Comparison of ENCODE assay signal across 24 mouse cellular contexts in the genomic region with DNA sequence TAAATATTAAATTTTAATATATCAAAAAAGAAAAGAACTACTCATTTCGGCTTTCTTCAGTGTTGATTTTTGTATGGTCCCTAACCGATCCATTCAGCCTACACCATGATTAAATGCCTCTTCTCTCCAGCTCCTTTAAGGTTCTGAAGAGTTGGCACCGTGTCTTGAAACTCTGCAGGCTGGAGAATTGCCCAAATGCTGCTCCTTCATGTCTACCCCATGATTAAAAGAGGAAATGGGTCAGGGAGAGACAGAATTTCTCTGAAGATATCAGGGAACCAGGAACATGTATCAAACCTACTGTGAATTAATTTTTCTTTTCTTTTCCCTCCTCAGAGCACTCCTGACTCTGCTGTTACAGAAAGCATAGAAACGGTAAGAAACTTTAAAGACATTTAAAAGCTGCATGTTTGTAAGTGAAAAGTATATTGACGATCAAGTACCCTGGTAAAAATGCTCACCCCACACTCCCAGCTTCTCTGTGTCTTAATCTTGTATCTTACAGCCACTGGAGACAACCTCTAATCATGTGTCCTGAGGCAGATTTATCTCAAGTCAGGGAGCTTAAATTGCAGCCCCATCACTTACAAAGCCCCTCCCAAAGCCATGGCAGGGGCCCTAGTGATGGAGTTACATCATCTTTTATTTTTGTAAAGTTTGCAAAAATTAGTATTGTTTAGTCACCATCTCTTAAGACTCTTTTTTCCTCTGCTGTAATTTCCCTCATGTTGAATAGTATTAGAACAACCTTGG. TPM values are rescaled to one million over a fixed set of nuclear protein-coding genes. Genes with fewer than 3 reads are reported as not detected.
DNase-seq lines count a peak whose midpoint lies in the region; TF ChIP-seq lines count a peak whose summit lies in the region.
"Had no signal": no experiment of that assay in that cellular context is flagged by ENCODE, and none has a peak within 500 bp of the region (broad histone marks: within the 10 kb centered on the region; RNA-seq: fewer than 3 reads in every experiment).

No protein-coding gene starts in this region.

- TF ChIP-seq RAD21 in MEL (IDR thresholded peaks at IDR 0.05; ENCODE audit: low read depth, low read length): no peak

- H3K4me3 ChIP-seq in MEL (ENCODE audit: control insufficient read depth in 1 of 2, insufficient read depth in 1 of 2, low read depth in 2 of 2, low read length in 2 of 2) (no peak overlapping the region), myocyte (no peak overlapping the region)
- H3K4me3 ChIP-seq: embryonic facial prominence, embryonic 10.5 days; forebrain, embryonic 13.5 days; heart, embryonic 13.5 days; hindbrain, embryonic 15.5 days had no signal

- H3K27me3 ChIP-seq in MEL (ENCODE audit: control insufficient read depth in 1 of 2, insufficient read depth in 2 of 2, low read length in 2 of 2): no peaks in the 10 kb centered on the region
- peaks cover 14% of the 10 kb centered on the region for H3K27me3 ChIP-seq in myocyte (ENCODE audit: control insufficient read depth, insufficient read depth, insufficient read length)
- H3K27me3 ChIP-seq: forebrain, embryonic 13.5 days; heart, embryonic 13.5 days; hindbrain, embryonic 15.5 days had no signal

- peak overlapping the region; percentile 68 for H3K27ac ChIP-seq in MEL (ENCODE audit: control insufficient read depth, low read depth, low read length)
- H3K27ac ChIP-seq: embryonic facial prominence, embryonic 10.5 days; forebrain, embryonic 13.5 days; heart, embryonic 13.5 days; hindbrain, embryonic 15.5 days had no signal

- H3K79me2 ChIP-seq in MEL (ENCODE audit: control insufficient read depth, insufficient read depth, low read length, poor library complexity) (no peaks in the 10 kb centered on the region), myocyte (ENCODE audit: control insufficient read depth, insufficient read depth) (no peaks in the 10 kb centered on the region)

- peak overlapping the region; percentile 28 for H3K9ac ChIP-seq in MEL (ENCODE audit: control insufficient read depth, low read depth, low read length, poor library complexity, severe bottlenecking)
- H3K9ac ChIP-seq: forebrain, embryonic 13.5 days; forebrain, postnatal 0 days; heart, embryonic 13.5 days; hindbrain, embryonic 15.5 days had no signal

- no peaks in the 10 kb centered on the region for H3K9me3 ChIP-seq in MEL (replicated peaks; ENCODE audit: insufficient read depth, low read length)
- H3K9me3 ChIP-seq: embryonic facial prominence, embryonic 10.5 days; forebrain, embryonic 13.5 days; G1E; heart, embryonic 13.5 days; hindbrain, embryonic 15.5 days had no signal

- H3K4me2 ChIP-seq in myocyte (ENCODE audit: low read depth): peak overlapping the region; percentile 12
- H3K4me2 ChIP-seq: forebrain, embryonic 13.5 days; heart, embryonic 13.5 days; hindbrain, embryonic 15.5 days had no signal

- peaks cover 0 to 24% of the 10 kb centered on the region in 2 experiments; a peak in 2 of 4 replicates for H3K36me3 ChIP-seq in MEL (ENCODE audit: control insufficient read depth in 1 of 2, insufficient read depth in 2 of 2, low read length in 2 of 2)
- H3K36me3 ChIP-seq in myocyte (ENCODE audit: control insufficient read depth, insufficient read depth): no peaks in the 10 kb centered on the region
- H3K36me3 ChIP-seq: embryonic facial prominence, embryonic 10.5 days; G1E; heart, embryonic 13.5 days; hindbrain, embryonic 15.5 days had no signal

- DNase-seq in adrenal gland, adult (ENCODE audit: inconsistent age in 2 of 2, low spot score in 1 of 2): peak; percentile 43 to 73
- no peak for DNase-seq in adrenal gland, adult 18-20 months (ENCODE audit: low spot score in 2 of 2)
- peak; percentile 46 to 54 for DNase-seq in cerebellum, postnatal 10 days
- DNase-seq in cerebellum, adult 18-20 months: no peak
- peak; percentile 81 for DNase-seq in MEL (ENCODE audit: low read depth, low spot score)
- DNase-seq in right cerebral cortex, postnatal 36 days (ENCODE audit: low spot score in 2 of 2): no peak
- DNase-seq: B cell, adult 2 months; cerebellum, adult 9-10 months; forebrain, postnatal 0 days; gastrocnemius, postnatal 14 days; heart, postnatal 36 days; kidney, adult 2 months had no signal

- TF ChIP-seq POLR2A in MEL (IDR thresholded peaks at IDR 0.05; ENCODE audit: control insufficient read depth in 1 of 2, insufficient read depth in 1 of 2, low read depth in 1 of 2, low read length in 2 of 2, poor library complexity in 1 of 2): no peak
- no peak for TF ChIP-seq POLR2A in myocyte (IDR thresholded peaks at IDR 0.05; ENCODE audit: insufficient read length, low read depth)

- H3ac ChIP-seq in myocyte (ENCODE audit: control insufficient read depth, insufficient read length): no peak overlapping the region

- H3K4me1 ChIP-seq in MEL (ENCODE audit: control insufficient read depth in 1 of 2, insufficient read depth in 2 of 2, low read length in 2 of 2): peaks cover 11 to 23% of the 10 kb centered on the region in 2 experiments
- H3K4me1 ChIP-seq: forebrain, embryonic 13.5 days; hindbrain, embryonic 15.5 days had no signal

- no peak for TF ChIP-seq CTCF in MEL (IDR thresholded peaks at IDR 0.05 in 2 of 3, conservative IDR thresholded peaks at IDR 0.05 in 1 of 3; ENCODE audit: control insufficient read depth in 1 of 3, insufficient read depth in 1 of 3, low read depth in 2 of 3, low read length in 3 of 3, poor library complexity in 1 of 3, severe bottlenecking in 1 of 3)

- TF ChIP-seq EP300 in MEL (IDR thresholded peaks at IDR 0.05; ENCODE audit: low read depth in 1 of 2, low read length in 2 of 2): peak in 1 of 2 experiments; percentile 61; a peak in 3 of 4 replicates

TF ChIP-seq in MEL, 35 proteins besides CTCF, POLR2A, EP300 and RAD21 (continues in another document):
- peak; percentile 58 for TF ChIP-seq ETS1 (IDR thresholded peaks at IDR 0.05; ENCODE audit: low read depth, low read length)
- no peak for TF ChIP-seq GABPA (IDR thresholded peaks at IDR 0.05; ENCODE audit: low read depth, low read length)
- no peak for TF ChIP-seq RCOR1 (IDR thresholded peaks at IDR 0.05; ENCODE audit: low read depth, low read length)
- no peak for TF ChIP-seq UBTF (IDR thresholded peaks at IDR 0.05; ENCODE audit: borderline replicate concordance, insufficient read depth, low read depth, low read length)
- no peak for TF ChIP-seq SMC3 (IDR thresholded peaks at IDR 0.05; ENCODE audit: low read depth, low read length)
- TF ChIP-seq ZC3H11A (IDR thresholded peaks at IDR 0.05; ENCODE audit: low read depth, low read length): no peak
- no peak for TF ChIP-seq CHD1 (IDR thresholded peaks at IDR 0.05; ENCODE audit: low read depth, low read length)
- no peak for TF ChIP-seq KAT2A (conservative IDR thresholded peaks at IDR 0.05; ENCODE audit: low read depth, low read length)
- TF ChIP-seq E2F4 (IDR thresholded peaks at IDR 0.05; ENCODE audit: borderline replicate concordance, low read depth, low read length): no peak
- TF ChIP-seq ZKSCAN1 (IDR thresholded peaks at IDR 0.05; ENCODE audit: low read depth, low read length): no peak
- no peak for TF ChIP-seq USF2 (IDR thresholded peaks at IDR 0.05; ENCODE audit: borderline replicate concordance in 1 of 2, insufficient read depth in 1 of 2, low read depth in 1 of 2, low read length in 2 of 2)

TF ChIP-seq in myocyte, 11 proteins besides CTCF, POLR2A, EP300 and RAD21:
- TF ChIP-seq CEBPB (IDR thresholded peaks at IDR 0.05; ENCODE audit: insufficient read depth, poor library complexity, severe bottlenecking) (no peak), MYOG (IDR thresholded peaks at IDR 0.05; ENCODE audit: control insufficient read depth in 1 of 3, insufficient read depth in 1 of 3, insufficient read length in 2 of 3, low read depth in 2 of 3) (no peak), E2F4 (IDR thresholded peaks at IDR 0.05; ENCODE audit: insufficient read depth) (no peak), TCF12 (IDR thresholded peaks at IDR 0.05; ENCODE audit: insufficient read depth, poor library complexity, severe bottlenecking) (no peak), POLR2AphosphoS2 (IDR thresholded peaks at IDR 0.05; ENCODE audit: insufficient read length, low read depth) (no peak), MAX (IDR thresholded peaks at IDR 0.05; ENCODE audit: low read depth) (no peak), REST (IDR thresholded peaks at IDR 0.05; ENCODE audit: insufficient read depth, insufficient read length) (no peak), USF1 (IDR thresholded peaks at IDR 0.05; ENCODE audit: low read depth) (no peak), MYOD1 (IDR thresholded peaks at IDR 0.05; ENCODE audit: control insufficient read depth in 1 of 3, insufficient read length in 2 of 3, low read depth in 2 of 3) (no peak), TCF3 (IDR thresholded peaks at IDR 0.05; ENCODE audit: insufficient read length, low read depth) (no peak)

RNA-seq across cellular contexts. Expression of a gene that starts 18.3 kb away (rescaled TPM):
- total RNA-seq in adrenal gland, adult 18-20 months (2021): 1 to 10 TPM; 1.8 to 2.5 TPM
- total RNA-seq in MEL (2012; rRNA removed): 0.16 and 0.23 TPM in 2 replicates
- polyA plus RNA-seq in MEL (2012; ENCODE audit: insufficient read depth in 1 of 2, insufficient read length in 2 of 2, low read depth in 1 of 2, low replicate concordance in 2 of 2, missing spikeins in 1 of 2) (under 1 TPM in 1 of 2 experiments, not detected in 1; 0.40 TPM), myocyte (2012; fragmentation: generic; extraction: Trizol) (0.10 TPM)
- total RNA-seq: gastrocnemius, postnatal 14 days; granulocyte monocyte progenitor cell, adult 5-6 weeks had no signal
- polyA plus RNA-seq: heart, postnatal 0 days had no signal

RNA-seq across cellular contexts. Expression of a gene that starts 18.4 kb away (rescaled TPM):
- total RNA-seq in adrenal gland, adult 18-20 months (2021): 10 to 100 TPM; 55.5 to 61.1 TPM
- 3.4 and 3.9 TPM in 2 replicates for total RNA-seq in MEL (2012; rRNA removed)
- polyA plus RNA-seq in MEL (2012; ENCODE audit: insufficient read depth in 1 of 2, insufficient read length in 2 of 2, low read depth in 1 of 2, low replicate concordance in 2 of 2, missing spikeins in 1 of 2) (1 to 10 TPM in 1 of 2 experiments, not detected in 1; 8.7 TPM), myocyte (2012; fragmentation: generic; extraction: Trizol) (5.9 TPM)

RNA-seq across cellular contexts. Expression of a gene that starts 28.6 kb away (rescaled TPM):
- total RNA-seq in adrenal gland, adult 18-20 months (2021): 1,000 to 10,000 TPM in 1 of 2 experiments, 100 to 1,000 TPM in 1; 490 to 1,137 TPM
- 0.10 and 0.19 TPM in 2 replicates for total RNA-seq in MEL (2012; rRNA removed)
- polyA plus RNA-seq in MEL (2012; ENCODE audit: insufficient read depth in 1 of 2, insufficient read length in 2 of 2, low read depth in 1 of 2, low replicate concordance in 2 of 2, missing spikeins in 1 of 2) (under 1 TPM in 1 of 2 experiments, not detected in 1; 0.08 TPM), myocyte (2012; fragmentation: generic; extraction: Trizol) (not detected)
- total RNA-seq: forebrain, postnatal 0 days; granulocyte monocyte progenitor cell, adult 5-6 weeks had no signal
- polyA plus RNA-seq: CD4-positive, CD25-positive, alpha-beta regulatory T cell, adult 4 months; forebrain, postnatal 0 days; G1E; heart, embryonic 13.5 days; hindbrain, embryonic 11.5 days; intestine, embryonic 16.5 days had no signal

RNA-seq across cellular contexts. Expression of a gene that starts 32.3 kb away (rescaled TPM):
- total RNA-seq in adrenal gland, adult 18-20 months (2021): not detected
- not detected in 2 replicates for total RNA-seq in MEL (2012; rRNA removed)
- polyA plus RNA-seq in MEL (2012; ENCODE audit: insufficient read depth in 1 of 2, insufficient read length in 2 of 2, low read depth in 1 of 2, low replicate concordance in 2 of 2, missing spikeins in 1 of 2) (not detected), myocyte (2012; fragmentation: generic; extraction: Trizol) (not detected)
- total RNA-seq: G1E; gastrocnemius, adult 18-20 months; gastrocnemius, postnatal 14 days; granulocyte monocyte progenitor cell, adult 5-6 weeks; heart, postnatal 36 days had no signal
- polyA plus RNA-seq: CD4-positive, CD25-positive, alpha-beta regulatory T cell, adult 4 months; forebrain, embryonic 13.5 days; G1E; heart, postnatal 0 days; hindbrain, embryonic 11.5 days; intestine, embryonic 16.5 days; kidney, adult 2 months had no signal

RNA-seq across cellular contexts. Expression of a gene that starts 45.8 kb away (rescaled TPM):
- total RNA-seq in adrenal gland, adult 18-20 months (2021): 1 to 10 TPM; 2.3 to 2.5 TPM
- total RNA-seq in MEL (2012; rRNA removed): 12.1 and 13.1 TPM in 2 replicates
- polyA plus RNA-seq in MEL (2012; ENCODE audit: insufficient read depth in 1 of 2, insufficient read length in 2 of 2, low read depth in 1 of 2, low replicate concordance in 2 of 2, missing spikeins in 1 of 2) (10 to 100 TPM in 1 of 2 experiments, not detected in 1; 15.6 TPM), myocyte (2012; fragmentation: generic; extraction: Trizol) (3.3 TPM)

Comparison
In these comparisons a context has a peak if more than half of its experiments do, and no peak if none do; other contexts are left out.
1. DNase-seq: peak in adrenal gland, adult (2 of 2), cerebellum, postnatal 10 days (2 of 2) and MEL (single experiment); none in adrenal gland, adult 18-20 months (0 of 2), cerebellum, adult 18-20 months (0 of 2) and right cerebral cortex, postnatal 36 days (0 of 2).
2. RNA of a gene that starts 18.4 kb away (total RNA-seq): 55.5 to 61.1 TPM in adrenal gland, adult 18-20 months; 3.4 to 3.9 TPM in MEL; every median in the first group is over 10 times any median in the second.
3. RNA of a gene that starts 28.6 kb away (total RNA-seq): 490 to 1,137 TPM in adrenal gland, adult 18-20 months; 0.10 to 0.19 TPM in MEL; every median in the first group is over 100 times any median in the second.